Mouse (Mus musculus): Measurements from ENCODE around the gene Olfr1065. TPM values are rescaled to one million over a fixed set of nuclear protein-coding genes. Genes with fewer than 3 reads are reported as not detected.
A peak's percentile ranks its signal among the peaks of the same experiment; 100 is the strongest.

Gene Olfr1065
- polyA plus RNA-seq, 1 experiment from 2014 or later: not detected

DNA sequence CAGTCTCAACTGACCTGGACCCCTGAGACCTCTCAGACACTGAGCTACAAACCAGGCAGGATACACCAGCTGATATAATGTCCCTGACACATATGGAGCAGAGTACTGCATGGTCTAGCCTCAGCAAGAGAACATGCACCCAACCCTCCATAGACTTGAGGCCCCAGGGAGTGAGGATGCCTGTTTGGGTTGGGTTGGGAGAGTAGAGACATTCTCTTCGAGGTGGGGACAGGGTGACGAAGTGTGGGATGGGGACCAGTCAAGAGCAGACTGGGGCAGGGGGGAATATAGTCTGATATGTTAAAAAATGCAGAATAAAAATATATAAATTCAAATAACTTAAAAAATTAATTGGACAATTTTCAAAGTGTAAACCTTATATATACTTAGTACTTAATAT lies 55.3 kb downstream of the Olfr1065 start:
- Histone ChIP-seq H3K9me3 (ENCODE audit: control insufficient read depth, low read length) (no peaks in the 10 kb centered on the region), H3K4me2 (replicated peaks; ENCODE audit: low read depth, low read length) (no peak overlapping the region), H3K27me3 (ENCODE audit: control insufficient read depth, insufficient read depth, low read length) (no peaks in the 10 kb centered on the region), H3K36me3 (ENCODE audit: control insufficient read depth, insufficient read depth, low read length) (no peaks in the 10 kb centered on the region), H3K4me1 (replicated peaks; ENCODE audit: control insufficient read depth, insufficient read depth, low read length) (no peaks in the 10 kb centered on the region), H3K4me3 (ENCODE audit: low read depth, low read length) (no peak overlapping the region), H3K9ac (ENCODE audit: low read depth, low read length) (no peak overlapping the region), H3K27ac (ENCODE audit: low read depth, low read length) (no peak overlapping the region)
- DNase-seq (ENCODE audit: low spot score) (no peak), ATAC-seq (ENCODE audit: low FRiP score) (peak; percentile 27; the same call in 1 of the 2 replicates)
- WGBS: 89% methylated on average over 2 of the region's 2 CpGs

Other genes with a start within 250 kb of the Olfr1065 start
- not detected in 2 replicates for gene Olfr1045, start 247.6 kb downstream of the Olfr1065 start, polyA plus RNA-seq (2014; fragmentation: Nextera tagmentation; extraction: Ambion mirVana)
- gene Olfr1046, start 231.3 kb downstream of the Olfr1065 start, polyA plus RNA-seq (2014; fragmentation: Nextera tagmentation; extraction: Ambion mirVana): not detected in 2 replicates
- not detected in 2 replicates for gene Olfr1047, start 219.2 kb downstream of the Olfr1065 start, polyA plus RNA-seq (2014; fragmentation: Nextera tagmentation; extraction: Ambion mirVana)
- gene Olfr1048, start 210.3 kb downstream of the Olfr1065 start, polyA plus RNA-seq (2014; fragmentation: Nextera tagmentation; extraction: Ambion mirVana): not detected in 2 replicates
- gene Olfr1049, start 192.3 kb downstream of the Olfr1065 start, polyA plus RNA-seq (2014; fragmentation: Nextera tagmentation; extraction: Ambion mirVana): not detected in 2 replicates
- not detected in 2 replicates for gene Olfr1051, start 171.5 kb downstream of the Olfr1065 start, polyA plus RNA-seq (2014; fragmentation: Nextera tagmentation; extraction: Ambion mirVana)
- not detected in 2 replicates for gene Olfr1052, start 158.1 kb downstream of the Olfr1065 start, polyA plus RNA-seq (2014; fragmentation: Nextera tagmentation; extraction: Ambion mirVana)
- not detected in 2 replicates for gene Olfr1053, start 135.3 kb downstream of the Olfr1065 start, polyA plus RNA-seq (2014; fragmentation: Nextera tagmentation; extraction: Ambion mirVana)
- gene Olfr1054, start 115.2 kb downstream of the Olfr1065 start, polyA plus RNA-seq (2014; fragmentation: Nextera tagmentation; extraction: Ambion mirVana): not detected in 2 replicates
- gene Olfr1055, start 100.3 kb downstream of the Olfr1065 start, polyA plus RNA-seq (2014; fragmentation: Nextera tagmentation; extraction: Ambion mirVana): not detected in 2 replicates
- gene Olfr1056, start 88.1 kb downstream of the Olfr1065 start, polyA plus RNA-seq (2014; fragmentation: Nextera tagmentation; extraction: Ambion mirVana): not detected in 2 replicates
- not detected in 2 replicates for gene Olfr1057, start 72.2 kb downstream of the Olfr1065 start, polyA plus RNA-seq (2014; fragmentation: Nextera tagmentation; extraction: Ambion mirVana)
- not detected in 2 replicates for gene Olfr1058, start 62.0 kb downstream of the Olfr1065 start, polyA plus RNA-seq (2014; fragmentation: Nextera tagmentation; extraction: Ambion mirVana)
- gene Olfr1061, start 36.5 kb downstream of the Olfr1065 start, polyA plus RNA-seq (2014; fragmentation: Nextera tagmentation; extraction: Ambion mirVana): not detected in 2 replicates
- not detected in 2 replicates for gene Olfr1062, start 23.8 kb downstream of the Olfr1065 start, polyA plus RNA-seq (2014; fragmentation: Nextera tagmentation; extraction: Ambion mirVana)
- not detected in 2 replicates for gene Olfr1066, start 5.7 kb upstream of the Olfr1065 start, polyA plus RNA-seq (2014; fragmentation: Nextera tagmentation; extraction: Ambion mirVana)
- gene Olfr228, start 36.8 kb upstream of the Olfr1065 start, polyA plus RNA-seq (2014; fragmentation: Nextera tagmentation; extraction: Ambion mirVana): not detected in 2 replicates
- gene Olfr1076, start 57.9 kb upstream of the Olfr1065 start, polyA plus RNA-seq (2014; fragmentation: Nextera tagmentation; extraction: Ambion mirVana): not detected in 2 replicates
- not detected in 2 replicates for gene Olfr1079, start 91.9 kb upstream of the Olfr1065 start, polyA plus RNA-seq (2014; fragmentation: Nextera tagmentation; extraction: Ambion mirVana)
- not detected in 2 replicates for gene Olfr1080, start 107.6 kb upstream of the Olfr1065 start, polyA plus RNA-seq (2014; fragmentation: Nextera tagmentation; extraction: Ambion mirVana)
- gene Olfr1082, start 148.4 kb upstream of the Olfr1065 start, polyA plus RNA-seq (2014; fragmentation: Nextera tagmentation; extraction: Ambion mirVana): not detected in 2 replicates
- gene Olfr1084, start 189.1 kb upstream of the Olfr1065 start, polyA plus RNA-seq (2014; fragmentation: Nextera tagmentation; extraction: Ambion mirVana): not detected in 2 replicates
- gene Olfr1085, start 211.4 kb upstream of the Olfr1065 start, polyA plus RNA-seq (2014; fragmentation: Nextera tagmentation; extraction: Ambion mirVana): not detected in 2 replicates
- not detected in 2 replicates for gene Olfr1086, start 229.5 kb upstream of the Olfr1065 start, polyA plus RNA-seq (2014; fragmentation: Nextera tagmentation; extraction: Ambion mirVana)
- gene Olfr1087, start 247.8 kb upstream of the Olfr1065 start, polyA plus RNA-seq (2014; fragmentation: Nextera tagmentation; extraction: Ambion mirVana): not detected in 2 replicates